Mouse (Mus musculus): Measurements from ENCODE around the gene Prtn3.

- TF ChIP-seq CHD2 (IDR thresholded peaks at IDR 0.05; ENCODE audit: low read depth, low read length) (no peak), MAFK (IDR thresholded peaks at IDR 0.05; ENCODE audit: insufficient read depth, low read depth, low read length) (no peak)
Observed at GRCm38 (mm10) chr10:79886611-79887010, 12.3 kb downstream of the Prtn3 start.

All from ES-E14 (cell line).